Mouse (Mus musculus) heart, embryonic 16.5 days (tissue): Measurements from ENCODE around the gene Shox2. TPM values are rescaled to one million over a fixed set of nuclear protein-coding genes. Genes with fewer than 3 reads are reported as not detected.

Source experiments
- ATAC-seq: fragments of 200-750 bp; cut with Nextera tagmentation; replicated peaks from 2 replicates; pipeline ENCODE4 v1.8.0; 2017; ENCODE audit warnings: moderate number of reproducible peaks; ENCODE audit not compliant: insufficient read depth, low FRiP score; ENCODE audit errors: extremely low read depth
- H3K27ac ChIP-seq: fragments of 300-500 bp; sonication (generic); 2 replicates; pipeline ENCODE4 v1.5.1; 2014; ENCODE audit warnings: mild to moderate bottlenecking, low read length, control low read depth, moderate library complexity
- H3K27me3 ChIP-seq: fragments of 300-500 bp; sonication (generic); 2 replicates; pipeline ENCODE4 v1.6.1; 2014; ENCODE audit warnings: low read length, mixed read lengths; ENCODE audit not compliant: control insufficient read depth, insufficient read depth
- H3K36me3 ChIP-seq: fragments of 300-500 bp; sonication (generic); 2 replicates; pipeline ENCODE4 v1.6.1; 2014; ENCODE audit not compliant: control insufficient read depth, insufficient read depth
- H3K4me1 ChIP-seq: fragments of 300-500 bp; sonication (generic); 2 replicates; pipeline ENCODE4 v1.6.1; 2014; ENCODE audit warnings: low read length, mixed read lengths; ENCODE audit not compliant: control insufficient read depth, insufficient read depth
- H3K4me2 ChIP-seq: fragments of 300-500 bp; sonication (generic); 2 replicates; pipeline ENCODE4 v1.6.1; 2014; ENCODE audit warnings: low read depth, mild to moderate bottlenecking, control low read depth, low read length
- H3K4me3 ChIP-seq: fragments of 300-500 bp; sonication (generic); 2 replicates; pipeline ENCODE4 v1.5.1; 2014; ENCODE audit warnings: mild to moderate bottlenecking, control low read depth, low read length
- H3K9ac ChIP-seq: fragments of 300-500 bp; sonication (generic); 2 replicates; pipeline ENCODE4 v1.6.1; 2014; ENCODE audit warnings: low read length, control low read depth
- H3K9me3 ChIP-seq: fragments of 300-500 bp; sonication (generic); replicated peaks from 2 replicates; pipeline ENCODE4 v1.6.1; 2016; ENCODE audit warnings: low read length; ENCODE audit not compliant: control insufficient read depth
- WGBS: fragments of 180-500 bp; shearing (Covaris S2); extraction: QIAGEN DNeasy Blood & Tissue Kit; methylation state at CpG from one replicate; pipeline ENCODE4 v1.1.7; 2014; 5-methylcytosine and 5-hydroxymethylcytosine counted together
- polyA plus RNA-seq: library from polyadenylated mRNA; unstranded; fragments of >200 nt; fragmentation: Nextera tagmentation; extraction: Ambion mirVana; gene quantifications from 2 replicates; pipeline ENCODE4 v1.2.1, GENCODE M21; 2015

The Shox2 gene
- polyA plus RNA-seq, 1 experiment from 2014 or later, result 4.4 TPM

- no peak overlapping the region; the same call in 1 of the 2 replicates for H3K4me2 ChIP-seq
- 2% methylated on average over 10 of the region's 10 CpGs for WGBS
- H3K9ac ChIP-seq, result no peak overlapping the region
- H3K27ac ChIP-seq, result no peak overlapping the region
- H3K4me3 ChIP-seq, result no peak overlapping the region; the same call in 1 of the 2 replicates
- H3K9me3 ChIP-seq, result no peaks in the 10 kb centered on the region
- H3K36me3 ChIP-seq, result no peaks in the 10 kb centered on the region
- no peak for ATAC-seq
- peaks cover 59% of the 10 kb centered on the region for H3K27me3 ChIP-seq
- peaks cover 8% of the 10 kb centered on the region for H3K4me1 ChIP-seq
These were observed 11.3 kb downstream of the Shox2 start for GRCm38 (mm10) chr3:66970261-66970660.

- no peak for ATAC-seq
- WGBS, result 63% methylated on average over 4 of the region's 4 CpGs
- no peaks in the 10 kb centered on the region for H3K36me3 ChIP-seq
These were observed 14.1 kb downstream of the Shox2 start for GRCm38 (mm10) chr3:66967508-66967907.

GRCm38 (mm10) chr3:66964884-66965283, 16.7 kb downstream of the Shox2 start:
- no peaks in the 10 kb centered on the region for H3K36me3 ChIP-seq
- ATAC-seq, result no peak
- peaks cover 16% of the 10 kb centered on the region for H3K27me3 ChIP-seq
- H3K9ac ChIP-seq, result no peak overlapping the region
- no peaks in the 10 kb centered on the region for H3K4me1 ChIP-seq
- no peak overlapping the region for H3K4me2 ChIP-seq
- H3K9me3 ChIP-seq, result no peaks in the 10 kb centered on the region
- 66% methylated on average over 3 of the region's 3 CpGs for WGBS
- no peak overlapping the region for H3K27ac ChIP-seq
- H3K4me3 ChIP-seq, result no peak overlapping the region

More at GRCm38 (mm10) chr3:66967508-66967907, 14.1 kb downstream of the Shox2 start:
- H3K4me1 ChIP-seq, result peaks cover 2% of the 10 kb centered on the region; the same call in 1 of the 2 replicates
- no peak overlapping the region for H3K4me2 ChIP-seq
- H3K9me3 ChIP-seq, result no peaks in the 10 kb centered on the region
- H3K27me3 ChIP-seq, result peaks cover 36% of the 10 kb centered on the region
- H3K9ac ChIP-seq, result no peak overlapping the region
- no peak overlapping the region for H3K4me3 ChIP-seq
- no peak overlapping the region for H3K27ac ChIP-seq

GRCm38 (mm10) chr3:66959972-66960371, 21.6 kb downstream of the Shox2 start:
- no peaks in the 10 kb centered on the region for H3K27me3 ChIP-seq
- no peaks in the 10 kb centered on the region for H3K36me3 ChIP-seq
- no peak overlapping the region for H3K9ac ChIP-seq
- H3K9me3 ChIP-seq, result no peaks in the 10 kb centered on the region
- no peak overlapping the region for H3K4me2 ChIP-seq
- no peaks in the 10 kb centered on the region for H3K4me1 ChIP-seq
- WGBS, result 44% methylated on average over 5 of the region's 5 CpGs
- ATAC-seq, result no peak
- H3K27ac ChIP-seq, result no peak overlapping the region
- no peak overlapping the region for H3K4me3 ChIP-seq

- H3K9ac ChIP-seq, result no peak overlapping the region
- no peaks in the 10 kb centered on the region for H3K9me3 ChIP-seq
- no peaks in the 10 kb centered on the region for H3K4me1 ChIP-seq
- H3K4me3 ChIP-seq, result no peak overlapping the region
- H3K36me3 ChIP-seq, result no peaks in the 10 kb centered on the region
- H3K4me2 ChIP-seq, result no peak overlapping the region
- 50% methylated on average over 2 of the region's 2 CpGs for WGBS
- no peak for ATAC-seq
- no peaks in the 10 kb centered on the region for H3K27me3 ChIP-seq
- no peak overlapping the region for H3K27ac ChIP-seq
These were observed 26.4 kb downstream of the Shox2 start for GRCm38 (mm10) chr3:66955126-66955525.

- Histone ChIP-seq H3K4me1 (no peaks in the 10 kb centered on the region), H3K27ac (no peak overlapping the region), H3K27me3 (no peaks in the 10 kb centered on the region), H3K9ac (no peak overlapping the region), H3K9me3 (no peaks in the 10 kb centered on the region), H3K4me3 (no peak overlapping the region), H3K4me2 (no peak overlapping the region), H3K36me3 (no peaks in the 10 kb centered on the region)
- 72% methylated on average over 10 of the region's 10 CpGs for WGBS
- no peak for ATAC-seq
These were observed 41.9 kb downstream of the Shox2 start for GRCm38 (mm10) chr3:66939675-66940074.

GRCm38 (mm10) chr3:66922436-66922835, 59.1 kb downstream of the Shox2 start:
- Histone ChIP-seq H3K27me3 (no peaks in the 10 kb centered on the region), H3K27ac (no peak overlapping the region), H3K36me3 (no peaks in the 10 kb centered on the region), H3K4me2 (no peak overlapping the region), H3K9me3 (no peaks in the 10 kb centered on the region; the same call in 1 of the 2 replicates), H3K4me3 (no peak overlapping the region), H3K9ac (no peak overlapping the region), H3K4me1 (no peaks in the 10 kb centered on the region)
- 71% methylated on average over 3 of the region's 3 CpGs for WGBS
- no peak for ATAC-seq

Other genes with a start within 250 kb of the Shox2 start
- 18.3 and 22.9 TPM in 2 replicates for gene Rsrc1, start 381 bp downstream of the Shox2 start, polyA plus RNA-seq